Mouse (Mus musculus) spleen, adult 12 weeks (tissue): ENCODE measurements around the gene 4930556J24Rik.
A peak's percentile ranks its signal among the peaks of the same experiment; 100 is the strongest.
"Not testable (repeated sequence)": the region's sequence is repeated elsewhere in the genome, so short reads cannot be mapped to it uniquely, and the experiment has no call there.

Experiments
- DNase-seq: peaks from one replicate; pipeline ENCODE4 v3.0.0; 2022; ENCODE audit warnings: low spot score

Gene 4930556J24Rik

GRCm38 (mm10) chr11:3976678-3977077, at the start of gene 4930556J24Rik:
Gene 4930556J24Rik (minus strand): TSS chr11:3976778.
- no peak for DNase-seq

GRCm38 (mm10) chr11:4023321-4023720, 46.7 kb upstream of the 4930556J24Rik start:
- no peak for DNase-seq

DNA sequence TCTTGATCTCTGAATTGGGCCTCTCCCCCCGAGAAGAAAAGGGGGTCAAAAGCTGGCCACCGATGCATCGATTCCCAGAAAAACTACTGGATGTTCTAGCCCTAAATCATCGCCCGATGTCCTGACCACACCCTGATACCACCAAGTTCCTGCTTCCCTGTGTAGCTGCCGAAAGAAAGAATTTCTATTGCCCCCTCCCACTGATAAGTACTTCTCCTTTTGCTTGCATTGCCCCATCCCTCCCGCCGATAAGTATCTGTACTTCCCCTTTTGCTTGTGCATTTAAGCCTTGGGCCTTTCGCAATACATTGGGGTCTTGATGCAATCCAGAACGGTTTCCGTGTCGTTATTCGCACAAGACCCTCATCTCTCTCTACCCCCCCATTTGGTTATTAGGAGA, 45.5 kb upstream of the 4930556J24Rik start:
- not testable (repeated sequence) for DNase-seq

DNA sequence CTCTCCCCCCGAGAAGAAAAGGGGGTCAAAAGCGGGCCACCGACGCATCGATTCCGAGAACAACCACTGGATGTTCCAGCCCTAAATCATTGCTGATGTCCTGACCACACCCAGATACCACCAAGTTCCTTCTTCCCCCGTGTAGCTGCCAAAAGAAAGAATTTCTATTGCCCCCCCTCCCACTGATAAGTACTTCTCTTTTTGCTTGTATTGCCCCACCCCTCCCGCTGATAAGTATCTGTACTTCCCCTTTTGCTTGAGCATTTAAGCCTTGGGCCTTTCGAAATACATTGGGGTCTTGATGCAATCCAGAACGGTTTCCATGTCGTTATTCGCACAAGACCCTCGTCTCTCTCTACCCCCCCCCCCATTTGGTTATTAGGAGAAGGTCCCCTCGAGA, 39.2 kb upstream of the 4930556J24Rik start:
- DNase-seq, result not testable (repeated sequence)

DNA sequence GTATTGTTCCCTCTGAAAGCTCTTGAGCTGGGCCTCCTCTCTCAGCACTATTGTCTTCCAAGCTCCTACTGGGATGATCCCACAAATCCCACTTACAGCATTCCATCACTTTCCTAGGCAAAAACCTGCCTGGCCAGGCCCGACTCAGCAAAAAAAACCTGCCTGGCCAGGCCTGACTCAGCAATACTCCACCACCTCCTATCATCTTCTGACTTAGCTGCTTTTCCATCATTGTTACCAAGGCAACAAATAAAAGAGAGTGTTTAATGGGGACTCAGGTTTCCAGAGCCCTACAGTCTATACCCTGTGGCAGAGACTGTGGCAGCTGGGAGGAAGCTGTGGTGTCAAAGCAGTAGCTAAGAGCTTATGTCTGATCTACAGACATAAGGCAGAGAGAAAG, 36.0 kb upstream of the 4930556J24Rik start:
- DNase-seq, result no peak

DNA sequence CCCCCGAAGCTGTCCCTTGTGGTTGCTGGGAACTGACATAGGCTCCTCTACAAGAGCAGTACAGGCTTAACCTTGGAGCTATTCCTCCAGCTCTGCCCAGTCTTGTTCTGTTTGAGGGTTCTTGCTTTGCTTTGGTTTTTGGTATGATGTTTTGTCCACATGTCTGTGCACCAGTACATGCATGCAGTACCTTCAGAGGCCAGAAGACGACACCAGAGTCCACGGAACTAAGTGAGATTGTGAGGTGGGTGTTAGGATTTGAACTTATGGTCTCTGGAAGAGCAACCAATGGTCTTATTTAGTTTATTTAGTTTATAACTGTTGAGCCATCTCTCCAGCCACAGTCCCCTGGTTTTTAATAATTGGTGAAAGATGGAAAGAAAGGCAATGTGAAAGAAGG, 29.9 kb upstream of the 4930556J24Rik start:
- DNase-seq, result no peak

DNA sequence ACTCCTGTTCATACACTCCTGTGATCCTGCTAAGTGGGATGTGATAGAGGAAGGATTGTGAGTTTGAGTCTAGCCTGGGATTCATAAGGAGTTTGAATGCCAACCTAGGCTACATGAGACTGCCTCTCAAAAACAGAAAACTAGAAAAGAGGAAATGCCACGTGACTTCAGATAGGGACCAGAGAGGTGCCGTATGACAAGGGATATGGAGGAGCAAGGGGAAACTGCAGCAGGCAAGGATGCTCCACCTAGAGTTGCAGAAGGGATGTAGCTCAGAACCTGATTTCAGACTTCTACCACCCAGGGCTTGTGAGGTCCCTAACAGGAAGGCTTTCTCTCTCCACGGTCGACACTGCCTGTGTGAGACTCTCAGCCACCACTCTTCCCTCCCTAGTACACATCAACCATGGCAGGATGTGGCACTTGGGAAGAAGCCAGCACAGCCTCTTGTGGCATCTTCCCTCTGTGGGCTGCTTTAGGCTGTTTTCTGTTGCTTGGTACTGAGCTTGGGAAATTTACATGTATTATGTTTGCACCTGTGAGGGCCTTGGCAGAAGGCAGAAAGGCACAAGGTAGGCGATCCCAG, 28.7 kb upstream of the 4930556J24Rik start:
- DNase-seq, result no peak

- peak; percentile 26 for DNase-seq
Measured at GRCm38 (mm10) chr11:4001603-4002002, 25.0 kb upstream of the 4930556J24Rik start.

DNA sequence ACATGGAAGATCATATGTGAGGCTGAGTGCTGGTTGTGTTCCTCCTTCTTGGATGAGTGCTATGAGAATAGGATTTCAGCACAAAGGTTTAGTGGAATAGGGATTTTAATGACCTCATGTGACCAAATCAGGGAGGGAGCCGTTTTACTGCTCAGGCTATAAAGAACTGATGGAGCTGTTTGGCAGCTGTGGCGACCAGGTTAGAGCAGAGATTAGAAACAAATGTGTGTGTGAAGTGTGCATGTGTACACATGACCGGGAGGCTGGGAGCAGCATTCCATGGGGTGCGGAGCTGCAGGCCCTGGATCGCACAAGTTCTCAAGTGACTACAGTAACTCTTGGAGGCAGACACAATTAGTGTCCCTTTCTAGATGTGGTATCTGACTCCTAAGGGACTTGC, 23.0 kb upstream of the 4930556J24Rik start:
- DNase-seq, result no peak

- DNase-seq, result no peak
Measured at GRCm38 (mm10) chr11:3997978-3998720, 21.6 kb upstream of the 4930556J24Rik start.

- DNase-seq, result no peak
Measured at GRCm38 (mm10) chr11:3996840-3997239, 20.3 kb upstream of the 4930556J24Rik start.

GRCm38 (mm10) chr11:3995511-3995910, 18.9 kb upstream of the 4930556J24Rik start:
- no peak for DNase-seq

- DNase-seq, result no peak
Measured at GRCm38 (mm10) chr11:3993914-3994313, 17.3 kb upstream of the 4930556J24Rik start.

DNA sequence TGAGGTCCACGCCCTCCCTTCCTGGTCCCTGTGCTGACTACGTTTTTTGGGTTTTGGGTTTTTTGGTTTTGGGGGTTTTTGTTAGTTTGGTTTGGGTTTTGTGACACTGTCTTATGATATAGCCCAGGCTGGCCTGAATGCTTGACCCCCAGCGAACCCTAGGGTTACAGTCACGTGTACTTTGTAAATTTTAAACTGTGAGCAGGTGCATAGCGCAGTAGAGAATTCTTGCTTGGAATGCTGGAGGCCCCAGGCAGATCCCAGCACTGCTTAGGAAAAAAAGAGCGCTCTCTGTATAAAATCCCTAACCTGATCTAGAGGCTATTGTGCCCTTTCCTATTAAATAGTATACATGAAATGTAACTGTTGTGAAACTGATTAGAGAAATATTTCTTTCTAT, 16.6 kb upstream of the 4930556J24Rik start:
- no peak for DNase-seq

DNA sequence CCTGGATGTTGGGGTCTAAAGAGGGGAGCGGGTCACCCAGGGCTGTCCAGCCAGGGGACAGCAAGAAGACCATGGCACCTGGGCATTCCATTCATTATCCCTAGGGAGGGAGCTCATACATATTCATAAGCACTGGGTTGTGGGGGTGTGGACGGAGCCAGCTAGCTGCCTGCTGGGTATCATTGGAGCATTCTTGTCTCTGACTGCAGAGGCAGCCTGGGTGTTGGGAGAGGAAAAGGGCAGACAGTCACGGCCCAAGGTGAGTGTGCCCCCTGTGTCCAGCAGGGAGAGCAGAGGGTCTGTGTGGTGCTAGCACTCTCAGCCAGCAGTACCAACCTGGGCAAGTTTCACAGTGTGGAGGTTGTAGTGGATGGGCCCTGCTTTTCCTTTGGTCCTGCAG, 13.2 kb upstream of the 4930556J24Rik start:
- DNase-seq, result no peak

- DNase-seq, result no peak
Measured at GRCm38 (mm10) chr11:3983863-3984745, 7.5 kb upstream of the 4930556J24Rik start.

- DNase-seq, result no peak
Measured at GRCm38 (mm10) chr11:3983291-3983862, 6.8 kb upstream of the 4930556J24Rik start, which contains the start of gene Gal3st1. Gene Gal3st1 (plus strand): TSS chr11:3983636.

GRCm38 (mm10) chr11:3982275-3983209, 6.0 kb upstream of the 4930556J24Rik start:
- DNase-seq, result no peak

- DNase-seq, result no peak
Measured at GRCm38 (mm10) chr11:3981536-3981935, 5.0 kb upstream of the 4930556J24Rik start.

GRCm38 (mm10) chr11:3978421-3978820, 1.8 kb upstream of the 4930556J24Rik start:
- DNase-seq, result no peak

DNA sequence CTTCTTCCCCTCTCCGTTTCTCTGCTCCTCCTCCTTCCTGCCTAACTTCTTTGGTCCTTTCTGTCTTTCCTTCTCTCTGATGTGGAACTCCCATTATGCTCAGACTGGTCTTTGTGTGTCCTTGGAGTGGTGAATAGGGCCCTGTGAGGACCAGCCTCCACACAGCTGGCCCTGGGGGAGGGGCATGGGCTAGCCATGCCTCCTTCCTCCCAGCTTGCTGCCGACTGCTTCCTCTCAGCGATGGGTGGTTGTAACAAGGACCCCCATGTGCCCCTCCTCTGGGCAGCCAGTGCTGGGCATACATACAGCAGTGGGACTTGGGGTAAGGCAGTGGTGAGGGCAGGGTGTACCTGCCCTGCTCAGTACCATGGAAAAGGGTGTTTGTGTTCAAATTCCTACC, 2.3 kb downstream of the 4930556J24Rik start:
- DNase-seq, result no peak
